Mouse (Mus musculus) adrenal gland, adult (tissue): ENCODE data around the gene Dock1.
A peak's percentile ranks its signal among the peaks of the same experiment; 100 is the strongest.

Experiments used
- DNase-seq, 2 experiments: peaks; one replicate each; pipeline ENCODE4 v3.0.0; 2022 to 2023; ENCODE audit warnings: low spot score in 1 of 2; ENCODE audit not compliant: inconsistent age in 2 of 2

Dock1 gene

GRCm38 (mm10) chr7:134693325-134693724 lies 22.9 kb downstream of the Dock1 start:
- peak in 1 of 2 experiments; percentile 61 for DNase-seq

DNA sequence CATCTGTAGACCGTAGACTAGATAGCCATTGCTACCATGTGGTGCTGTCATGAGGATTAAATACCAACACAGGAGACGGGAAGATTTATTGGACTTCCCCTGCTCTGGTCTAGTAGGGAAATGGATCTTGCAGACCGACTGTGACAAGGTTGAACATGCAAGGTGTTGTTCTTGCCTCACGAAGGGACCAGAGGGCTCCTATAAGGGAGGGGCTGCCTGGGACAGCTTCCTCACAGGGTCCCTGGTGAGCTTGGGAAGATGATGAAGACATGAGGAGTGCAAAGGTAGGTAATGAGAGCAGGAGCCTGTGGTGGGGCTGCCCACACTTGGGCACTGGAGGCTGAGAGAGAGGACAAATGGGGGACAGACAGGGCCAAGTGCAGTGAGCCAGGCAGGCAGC lies 25.0 kb downstream of the Dock1 start:
- DNase-seq, result peak in 1 of 2 experiments; percentile 59

GRCm38 (mm10) chr7:134696126-134696979 lies 25.9 kb downstream of the Dock1 start:
- no peak for DNase-seq

DNA sequence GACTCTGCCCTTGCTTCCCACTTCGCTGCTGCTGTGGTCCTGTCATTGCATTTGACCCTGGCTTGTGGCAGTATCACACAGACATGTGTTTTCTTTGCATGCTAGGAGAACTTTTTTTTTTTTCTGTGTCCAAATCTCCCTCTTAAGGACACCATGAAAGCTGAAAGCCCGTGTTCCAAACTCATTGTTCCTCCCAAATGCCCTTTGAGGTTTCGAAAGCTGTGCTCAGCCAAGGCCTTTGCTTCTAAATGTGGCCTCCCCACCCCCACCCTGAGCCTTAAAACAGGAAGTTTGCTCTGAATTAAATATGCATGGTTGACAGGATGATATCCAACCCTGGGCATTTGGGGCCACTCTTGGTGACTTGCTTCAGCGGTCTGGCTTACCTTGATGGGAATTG lies 27.0 kb downstream of the Dock1 start:
- peak; percentile 65 to 76 for DNase-seq

DNA sequence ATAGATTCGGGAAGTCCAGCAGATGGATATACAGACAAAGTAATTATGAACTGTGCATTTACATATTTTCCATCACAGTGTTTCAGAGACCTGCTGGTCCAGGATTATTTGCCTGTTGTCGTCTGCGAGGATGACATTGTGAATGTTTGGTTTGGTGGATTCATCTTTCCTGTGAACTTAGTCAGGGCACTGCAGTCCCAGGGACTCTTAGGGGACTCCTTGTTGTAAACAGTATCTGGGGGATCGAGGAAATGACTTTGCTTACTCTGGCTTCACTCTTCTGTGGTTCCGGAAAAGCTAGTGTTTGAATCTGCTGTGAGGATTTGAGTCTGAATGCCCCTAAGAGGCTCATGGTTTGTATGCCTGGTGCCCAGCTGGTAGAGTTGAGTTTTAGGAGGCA lies 27.8 kb downstream of the Dock1 start:
- DNase-seq, result peak in 1 of 2 experiments; percentile 54

- DNase-seq, result peak in 1 of 2 experiments; percentile 54
Observed at GRCm38 (mm10) chr7:134700001-134700400, 29.5 kb downstream of the Dock1 start.

DNA sequence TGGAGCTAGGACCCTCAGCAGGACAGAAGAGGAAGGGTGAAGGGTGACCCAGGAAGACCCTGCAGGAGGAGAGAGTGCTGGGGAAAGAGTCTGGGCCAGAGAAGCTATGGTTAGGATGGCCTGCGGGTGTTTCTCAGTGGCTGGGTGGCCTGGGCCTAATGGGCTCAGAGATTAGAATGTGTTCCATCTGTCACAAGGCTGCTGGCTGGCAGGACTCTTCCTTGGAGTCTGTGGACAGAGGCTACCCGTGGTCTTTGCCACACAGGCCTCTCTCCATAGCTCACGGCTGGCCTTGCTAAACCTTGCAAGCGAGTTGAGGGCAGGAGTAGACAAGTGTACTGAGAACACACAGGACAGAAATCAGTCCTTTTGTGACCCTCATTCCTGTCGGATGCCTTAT lies 32.0 kb downstream of the Dock1 start:
- no peak for DNase-seq

- DNase-seq, result peak; percentile 71 to 77
Observed at GRCm38 (mm10) chr7:134703704-134704103, 33.2 kb downstream of the Dock1 start.

- no peak for DNase-seq
Observed at GRCm38 (mm10) chr7:134709226-134709853, 38.9 kb downstream of the Dock1 start.

GRCm38 (mm10) chr7:134711576-134711975 lies 41.1 kb downstream of the Dock1 start:
- DNase-seq, result no peak

GRCm38 (mm10) chr7:134719406-134719805 lies 49.0 kb downstream of the Dock1 start:
- no peak for DNase-seq

DNA sequence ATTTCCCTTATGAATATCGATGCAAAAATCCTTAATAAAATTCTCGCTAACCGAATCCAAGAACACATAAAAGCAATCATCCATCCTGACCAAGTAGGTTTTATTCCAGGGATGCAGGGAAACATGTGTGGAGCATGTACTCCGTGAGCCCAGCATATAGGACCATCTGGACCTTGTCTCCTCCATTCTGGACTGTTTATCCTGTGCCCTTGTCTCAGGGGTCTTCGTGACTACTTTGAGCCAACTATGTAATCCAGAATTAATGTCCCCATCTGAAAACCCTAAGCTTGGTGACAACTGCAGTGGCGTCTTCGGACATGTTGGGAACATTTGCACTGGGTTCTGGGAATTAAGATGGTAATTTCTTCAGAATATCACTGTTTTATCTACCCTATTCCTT lies 51.9 kb downstream of the Dock1 start:
- no peak for DNase-seq

DNA sequence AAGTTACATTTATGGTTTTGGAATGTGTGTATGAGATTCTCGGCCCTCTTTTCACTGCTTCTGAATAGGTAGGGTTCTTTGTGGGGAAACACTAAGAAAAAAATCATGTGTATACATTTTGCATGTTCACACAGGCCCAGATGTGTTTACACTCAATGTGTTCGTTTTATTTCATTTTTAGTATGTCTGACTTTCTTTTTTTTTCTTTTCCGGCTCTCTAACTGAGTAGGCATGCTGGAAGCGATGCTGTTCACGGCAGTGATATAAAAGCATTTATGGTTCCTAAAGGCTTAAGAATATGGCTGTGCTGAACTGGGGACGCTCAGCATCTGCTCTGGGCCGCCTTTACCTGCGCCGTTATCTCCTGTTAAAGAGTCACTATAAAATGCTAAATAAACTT lies 52.5 kb downstream of the Dock1 start:
- no peak for DNase-seq

- peak; percentile 40 to 76 for DNase-seq
Observed at GRCm38 (mm10) chr7:134723509-134723908, 53.1 kb downstream of the Dock1 start.

- no peak for DNase-seq
Observed at GRCm38 (mm10) chr7:134724841-134725240, 54.4 kb downstream of the Dock1 start.

- no peak for DNase-seq
Observed at GRCm38 (mm10) chr7:134725551-134726529, 55.4 kb downstream of the Dock1 start.

DNA sequence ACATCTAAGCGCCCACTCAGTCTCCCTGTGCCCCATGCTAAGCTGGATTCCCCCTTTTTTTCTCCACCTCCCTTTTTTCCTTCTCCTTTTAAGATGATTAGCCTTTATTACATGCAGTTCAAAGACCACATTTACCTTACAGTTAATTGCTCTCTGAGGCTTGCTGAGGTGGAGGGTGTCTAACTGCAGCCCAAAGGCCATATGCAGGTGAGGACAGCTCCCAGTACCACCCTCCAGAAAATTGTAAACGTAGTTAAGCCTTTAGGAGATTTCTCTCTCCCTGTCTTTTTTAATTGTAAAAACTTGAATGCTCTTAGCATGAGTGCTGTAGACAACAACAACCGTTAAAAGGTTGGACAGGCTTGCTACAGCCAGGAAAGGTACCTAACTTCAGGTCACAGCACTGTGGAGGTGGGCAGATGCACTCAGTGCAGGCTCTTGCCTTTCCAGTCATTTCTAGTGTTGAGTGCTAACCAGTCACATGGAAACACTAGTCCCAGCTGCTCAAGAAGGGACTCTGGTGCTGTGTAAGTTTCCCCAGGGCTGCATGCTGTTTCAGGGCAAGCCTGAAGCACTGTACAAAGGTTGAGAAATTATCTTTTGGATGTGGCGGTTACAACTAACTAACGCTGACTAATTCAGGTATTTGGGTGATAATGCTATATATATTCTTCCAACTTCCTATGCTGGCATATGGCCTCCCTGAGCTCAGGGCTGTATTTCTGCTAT lies 56.2 kb downstream of the Dock1 start:
- no peak for DNase-seq

- DNase-seq, result no peak
Observed at GRCm38 (mm10) chr7:134729348-134729747, 58.9 kb downstream of the Dock1 start.

DNA sequence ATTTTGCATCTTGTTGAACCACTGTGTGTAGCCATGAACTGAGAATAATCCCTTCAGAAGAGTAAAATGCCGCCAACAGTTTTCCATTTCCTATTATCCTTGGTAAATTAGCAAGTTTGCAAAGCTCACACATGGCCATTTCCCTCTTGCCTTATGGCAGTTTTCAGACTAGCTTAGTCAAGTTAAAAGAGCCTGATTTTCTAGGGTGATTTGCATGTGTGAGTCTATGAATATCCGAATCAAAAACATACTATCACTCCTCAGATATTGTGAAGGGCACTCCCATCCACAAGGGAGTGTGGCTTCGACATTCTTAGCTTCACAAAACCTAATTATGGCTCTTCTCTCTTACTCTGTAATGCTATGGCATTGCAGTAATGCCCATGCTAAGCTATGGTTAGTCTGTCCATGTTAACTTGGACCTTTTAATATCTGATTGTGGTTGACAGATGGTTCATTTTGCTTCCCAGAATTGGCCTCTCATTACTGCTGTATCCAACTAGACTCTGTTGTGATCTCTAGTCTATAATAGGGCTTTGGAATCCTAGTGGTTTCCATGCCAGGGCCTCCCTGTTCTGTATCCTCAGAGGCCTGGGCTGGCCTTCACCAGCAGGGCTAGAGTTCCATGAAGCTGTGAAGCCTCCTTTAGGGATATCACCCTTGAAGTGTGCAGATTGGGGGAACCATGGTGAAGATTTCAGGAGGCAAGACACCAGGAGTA lies 60.1 kb downstream of the Dock1 start:
- DNase-seq, result no peak

DNA sequence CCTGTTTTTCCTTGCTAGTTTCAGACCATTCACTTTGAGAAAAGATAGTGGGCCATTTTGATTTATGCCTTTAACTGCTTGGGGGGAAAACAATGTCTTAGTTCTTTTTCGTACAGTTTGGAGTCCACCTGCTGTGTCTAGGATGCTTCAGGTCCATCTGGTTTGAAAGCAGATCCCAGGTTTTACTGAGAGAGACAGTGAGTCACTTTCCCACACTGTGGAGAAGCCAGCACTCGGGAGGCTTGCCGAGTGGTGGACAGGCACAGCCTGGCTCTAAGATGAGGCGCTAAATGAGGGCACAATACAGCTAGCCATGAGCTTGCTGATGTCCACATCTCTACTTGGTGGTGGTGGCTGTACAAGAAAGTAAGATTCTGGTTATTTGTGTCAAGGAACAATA lies 76.6 kb downstream of the Dock1 start:
- no peak for DNase-seq
